Mouse (Mus musculus) ovary, postnatal 10 days (tissue): ENCODE results near the gene Skp1a.
"Not testable (repeated sequence)": the region's sequence is repeated elsewhere in the genome, so short reads cannot be mapped to it uniquely, and the experiment has no call there.

Source experiments
- DNase-seq: peaks from one replicate; pipeline ENCODE4 v3.0.0; 2022; ENCODE audit warnings: low spot score

Gene Skp1a

DNA sequence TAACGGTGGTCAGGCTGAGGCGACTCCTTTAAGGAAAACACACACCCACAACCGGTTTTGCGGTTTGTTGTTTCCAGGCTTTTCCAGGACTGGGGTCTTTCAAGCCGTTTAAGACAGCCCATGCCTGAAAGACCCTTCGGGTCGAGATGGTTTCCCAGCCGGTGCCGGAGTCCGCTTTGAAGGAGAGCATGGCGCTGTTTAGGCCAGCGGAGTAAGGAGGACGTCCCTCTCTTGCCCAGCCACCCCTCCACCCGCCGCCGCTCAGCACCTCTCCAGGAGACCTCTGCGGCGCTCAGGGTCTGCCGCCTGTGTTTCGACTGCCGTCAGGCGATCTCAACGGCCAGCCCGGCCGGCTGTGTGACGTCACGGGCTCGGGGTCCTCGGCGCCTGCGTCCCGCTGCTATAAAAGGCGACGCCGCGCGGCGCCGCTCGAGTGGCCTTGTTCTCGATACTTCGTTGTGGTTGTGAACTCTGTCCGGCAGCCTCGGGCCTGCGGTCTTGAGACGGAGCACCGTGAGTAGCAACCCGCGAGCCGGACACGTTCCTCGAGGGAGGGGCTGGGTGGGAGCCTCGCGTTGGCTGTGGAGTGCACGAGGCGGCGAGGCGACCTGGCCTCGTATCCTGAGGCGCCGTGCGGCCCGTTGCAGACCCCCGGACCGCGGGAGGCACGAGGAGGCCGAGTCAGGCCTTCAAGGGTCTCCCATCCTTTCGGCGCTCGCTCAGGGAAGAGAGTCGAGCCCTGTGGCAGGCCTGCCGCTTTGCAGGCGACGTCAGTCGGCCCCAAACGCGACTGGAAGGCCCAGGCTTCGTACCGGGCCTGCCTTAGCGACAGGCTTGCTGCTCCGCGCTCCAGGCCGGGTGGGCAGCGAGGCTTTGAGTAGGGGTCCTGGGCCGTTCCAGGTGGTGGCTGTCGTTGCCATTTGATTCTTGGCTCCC lies at the start of gene Skp1a:
Skp1a (plus strand) TSS at position 390 of the 936 bp plus-strand sequence.
- DNase-seq, result peak; percentile 96

DNA sequence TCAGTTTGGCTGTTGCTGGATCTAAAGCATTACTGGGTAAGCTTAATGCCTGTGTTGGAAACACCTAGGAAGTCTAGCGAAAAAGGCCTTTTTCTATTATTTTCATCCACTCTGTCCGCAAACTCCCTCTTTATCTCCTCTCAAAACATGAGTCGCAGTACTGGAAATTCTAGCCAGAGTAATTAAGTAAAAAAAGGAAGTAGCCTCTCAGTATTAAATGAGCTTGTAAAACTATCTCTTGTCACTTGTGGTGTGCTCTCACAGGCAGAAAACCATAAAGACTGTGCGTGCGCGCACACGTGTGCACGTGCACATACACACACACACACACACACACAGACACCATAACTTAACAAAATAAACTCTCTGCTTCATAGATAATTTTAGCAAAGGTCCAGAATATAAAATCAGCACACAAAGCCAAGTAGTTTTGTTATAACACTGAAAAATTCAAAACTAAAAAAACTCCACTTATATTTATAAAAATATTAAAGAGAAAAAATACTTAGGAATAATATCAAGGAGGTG lies 35.2 kb upstream of the Skp1a start:
- DNase-seq, result not testable (repeated sequence)

DNA sequence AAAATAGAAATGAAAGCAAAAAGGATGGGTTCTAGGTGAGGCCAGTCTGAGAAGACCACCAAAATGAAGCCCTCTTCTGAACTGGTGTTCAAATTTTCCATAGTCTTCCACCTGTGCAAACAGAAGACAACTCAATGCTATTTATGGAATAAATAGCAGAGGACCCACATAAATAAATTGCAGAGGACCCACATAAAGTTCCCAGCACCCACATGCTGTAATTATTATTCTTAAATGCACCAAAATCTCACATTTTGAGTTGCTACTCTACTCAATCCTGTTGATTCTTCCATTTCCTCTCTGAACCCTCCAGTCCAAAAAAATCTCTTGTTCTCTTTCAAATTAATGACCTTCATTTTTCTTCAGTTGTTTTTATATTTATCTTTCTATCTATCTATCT lies 17.9 kb upstream of the Skp1a start, which contains the start of gene Olfr1371:
Olfr1371 (minus strand) TSS at position 101 of the 400 bp plus-strand sequence.
- no peak for DNase-seq

DNA sequence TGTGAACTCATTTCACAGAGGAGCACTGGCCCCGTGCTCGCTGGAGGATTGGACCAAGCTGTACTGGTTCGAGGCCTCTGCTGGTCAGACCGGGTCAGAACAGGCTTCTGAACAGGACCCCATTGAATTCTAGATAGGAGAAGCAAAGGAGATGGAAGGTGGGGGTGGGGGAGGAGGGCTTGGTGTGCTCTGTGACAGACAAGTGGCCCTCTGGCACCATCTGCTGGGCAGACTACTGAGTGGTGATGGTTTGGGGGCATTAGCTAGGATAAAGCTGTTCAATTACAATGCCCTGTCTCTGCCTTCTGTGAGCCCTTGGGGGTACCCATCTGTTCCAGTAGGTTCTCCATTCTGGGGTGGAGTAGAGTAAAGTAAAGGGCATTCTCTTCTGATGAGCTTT lies 11.5 kb upstream of the Skp1a start:
- peak; percentile 26 for DNase-seq

DNA sequence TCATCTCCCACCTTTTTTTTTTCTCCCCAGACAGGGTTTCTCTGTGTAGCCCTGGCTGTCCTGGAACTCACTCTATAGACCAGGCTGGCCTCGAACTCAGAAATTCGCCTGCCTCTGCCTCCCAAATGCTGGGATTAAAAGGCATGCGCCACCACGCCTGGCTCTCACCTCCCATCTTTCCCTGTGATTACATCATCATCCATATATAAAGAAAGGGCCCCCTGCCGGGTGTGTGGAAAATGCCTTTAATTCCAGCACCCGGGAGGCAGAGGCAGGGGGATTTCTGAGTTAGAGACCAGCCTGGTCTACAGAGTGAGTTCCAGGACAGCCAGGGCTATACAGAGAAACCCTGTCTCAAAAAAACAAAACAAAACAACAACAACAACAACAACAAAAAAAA lies 9.9 kb upstream of the Skp1a start:
- DNase-seq, result not testable (repeated sequence)

DNA sequence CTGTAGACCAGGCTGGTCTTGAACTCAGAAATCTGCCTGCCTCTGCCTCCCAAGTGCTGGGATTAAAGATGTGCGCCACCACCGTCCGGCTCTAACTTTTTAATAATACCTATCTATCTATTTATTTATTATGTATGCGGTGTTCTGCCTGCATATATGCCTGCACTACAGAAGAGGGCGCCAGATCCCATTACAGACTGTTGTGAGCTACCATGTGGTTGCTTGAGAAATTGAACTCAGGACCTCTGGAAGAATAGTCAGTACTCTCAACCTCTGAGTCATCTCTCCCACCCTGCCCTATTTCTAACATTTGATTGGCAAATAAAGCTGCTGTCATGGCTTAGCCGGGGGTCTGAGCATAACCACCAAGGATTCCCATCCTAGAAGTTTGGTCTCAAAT lies 8.9 kb upstream of the Skp1a start:
- no peak for DNase-seq

DNA sequence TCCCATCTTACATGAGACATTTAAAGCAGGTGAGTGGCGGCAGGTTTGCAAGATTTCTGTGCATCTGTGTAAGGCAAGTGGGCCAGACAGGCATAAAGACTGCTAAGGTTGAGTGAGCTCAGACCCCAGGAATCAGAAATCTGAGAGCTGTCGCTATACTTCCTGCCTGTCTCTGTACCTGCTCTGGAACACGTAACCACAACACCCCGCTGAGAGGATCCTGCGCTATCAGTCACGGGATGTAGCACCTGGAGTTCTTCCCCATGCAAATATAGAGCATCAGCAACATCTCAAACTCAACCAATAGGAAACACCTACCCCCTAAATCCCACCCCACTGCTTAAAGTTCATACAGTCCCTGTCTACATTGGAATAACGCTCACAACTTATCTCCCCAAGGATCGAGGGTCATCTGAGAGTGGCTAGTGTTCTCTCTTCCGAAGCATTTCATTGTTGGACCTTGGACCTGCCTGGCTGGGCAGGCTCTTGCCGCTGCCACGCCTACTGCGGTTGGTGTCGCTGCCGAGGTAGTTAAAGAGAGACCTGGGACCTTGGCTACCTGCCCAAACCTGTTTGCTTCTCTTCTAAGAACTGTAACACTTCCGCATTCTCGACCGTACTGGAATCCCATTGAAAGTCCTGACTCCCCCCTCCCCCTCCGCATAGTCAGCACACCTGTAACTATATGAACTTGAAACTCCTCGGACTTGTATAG lies 7.7 kb upstream of the Skp1a start:
- no peak for DNase-seq

DNA sequence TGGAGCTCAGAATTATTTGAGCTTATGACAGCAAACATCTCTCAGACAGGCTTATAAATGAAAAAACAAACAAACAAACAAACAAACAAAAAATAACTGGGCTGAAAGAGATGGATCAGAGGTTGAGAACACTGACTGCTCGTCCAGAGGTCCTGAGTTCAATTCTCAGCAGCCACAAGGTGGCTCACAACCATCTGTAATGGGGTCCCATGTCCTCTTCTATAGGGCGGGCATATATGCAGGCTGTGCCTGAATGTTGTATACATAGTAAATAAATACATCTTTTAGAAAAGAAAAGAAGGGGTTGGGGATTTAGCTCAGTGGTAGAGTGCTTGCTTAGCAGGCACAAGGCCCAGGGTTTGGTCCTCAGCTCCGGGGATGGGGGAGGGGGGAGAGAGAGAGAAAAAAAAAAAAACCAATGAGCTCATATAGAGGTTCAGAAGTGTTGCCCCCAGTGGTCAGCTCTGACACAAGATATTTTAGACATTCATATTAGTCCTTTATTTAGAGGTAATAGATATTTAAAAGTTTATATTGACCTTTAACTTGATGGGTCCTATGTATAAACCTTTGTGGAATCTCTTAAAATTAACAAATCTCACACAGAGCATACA lies 5.7 kb upstream of the Skp1a start:
- no peak for DNase-seq

DNA sequence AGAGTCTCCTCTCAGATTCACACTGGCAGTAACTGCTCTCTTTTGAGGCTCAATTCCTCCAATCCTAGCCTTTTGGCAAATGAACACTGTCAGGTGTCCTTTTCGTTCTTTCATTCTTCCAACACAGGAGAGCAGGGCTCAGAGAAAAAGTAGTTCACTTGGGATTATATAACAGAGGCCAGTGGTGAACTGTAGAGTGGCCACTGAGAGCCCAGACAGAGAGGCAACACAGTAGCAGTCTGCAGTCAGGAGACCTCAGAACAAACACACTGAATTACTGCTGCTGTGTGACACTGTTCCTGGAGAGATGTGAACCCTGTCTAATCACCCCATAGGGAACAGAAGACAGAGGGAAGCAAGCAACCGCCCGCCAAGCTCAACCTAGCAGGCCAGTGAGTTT lies 4.7 kb upstream of the Skp1a start:
- no peak for DNase-seq

DNA sequence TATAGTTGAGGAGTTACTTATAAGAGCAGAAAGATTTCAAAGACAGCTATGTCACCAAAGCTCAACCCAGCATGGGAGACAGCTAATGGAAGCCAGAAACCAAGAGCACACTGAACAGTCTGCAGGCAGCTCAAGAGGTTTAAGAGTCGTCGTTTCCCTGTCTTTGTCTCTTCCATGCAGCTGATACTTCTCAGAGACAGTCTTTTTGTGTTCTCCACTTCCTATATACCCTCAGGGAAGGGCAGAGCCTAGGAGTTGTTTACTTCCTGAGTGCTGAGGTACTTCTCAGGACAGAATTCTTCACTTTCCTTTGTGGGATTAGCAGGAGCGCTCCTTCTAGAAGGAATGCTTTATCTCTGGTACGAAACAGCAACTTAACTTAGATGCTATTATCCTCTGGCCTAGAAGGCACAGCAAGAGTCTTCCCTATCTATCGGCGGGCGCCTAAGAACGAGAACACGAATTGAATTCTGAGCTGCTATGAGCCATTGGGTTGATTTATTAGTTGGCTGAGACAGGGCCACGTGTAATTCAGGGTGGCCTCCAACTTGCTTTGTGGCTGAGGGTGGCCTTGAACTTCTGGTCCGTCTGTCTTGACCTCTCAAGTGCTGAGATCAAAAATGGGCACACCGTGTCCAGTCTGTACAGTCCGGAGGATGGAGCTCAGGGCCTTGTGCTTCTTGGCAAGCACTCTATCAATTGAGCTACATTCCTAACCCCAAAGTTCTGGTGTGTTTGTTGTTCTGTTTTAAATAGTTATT lies 4.1 kb upstream of the Skp1a start:
- DNase-seq, result no peak

DNA sequence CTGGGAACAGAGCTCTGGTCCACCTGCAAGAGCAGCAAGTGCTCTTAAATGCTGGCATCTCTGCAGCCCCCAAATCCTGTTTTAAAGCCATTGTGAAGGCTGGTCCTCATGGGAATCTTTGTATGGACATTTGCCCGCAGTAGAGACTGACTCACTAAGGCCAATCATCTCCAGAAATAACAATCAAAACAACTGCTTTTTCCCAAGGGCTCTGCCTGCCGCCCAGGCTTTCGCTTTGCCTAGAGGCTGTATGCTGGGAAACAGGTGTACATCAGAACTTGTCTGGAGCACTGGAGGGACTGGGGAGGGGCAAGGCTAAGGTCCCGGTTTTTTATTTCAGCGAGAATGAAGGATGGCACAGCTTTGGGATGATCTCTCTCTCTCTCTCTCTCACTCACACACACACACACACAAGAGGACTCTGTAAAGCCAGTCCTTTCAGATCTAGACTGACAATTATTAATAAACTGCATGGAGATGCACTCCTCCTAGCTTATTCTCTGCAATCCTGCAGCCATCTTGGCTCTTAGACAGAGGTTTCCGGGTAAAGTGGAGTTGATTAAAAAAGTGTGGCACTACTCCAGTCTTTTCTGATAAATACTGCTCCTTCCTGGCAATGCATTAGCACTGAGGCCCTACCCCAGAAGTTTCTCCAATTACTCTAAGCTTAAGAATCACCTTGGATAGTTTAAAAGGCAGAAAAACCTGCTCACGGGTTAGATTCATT lies 2.9 kb upstream of the Skp1a start:
- DNase-seq, result no peak

DNA sequence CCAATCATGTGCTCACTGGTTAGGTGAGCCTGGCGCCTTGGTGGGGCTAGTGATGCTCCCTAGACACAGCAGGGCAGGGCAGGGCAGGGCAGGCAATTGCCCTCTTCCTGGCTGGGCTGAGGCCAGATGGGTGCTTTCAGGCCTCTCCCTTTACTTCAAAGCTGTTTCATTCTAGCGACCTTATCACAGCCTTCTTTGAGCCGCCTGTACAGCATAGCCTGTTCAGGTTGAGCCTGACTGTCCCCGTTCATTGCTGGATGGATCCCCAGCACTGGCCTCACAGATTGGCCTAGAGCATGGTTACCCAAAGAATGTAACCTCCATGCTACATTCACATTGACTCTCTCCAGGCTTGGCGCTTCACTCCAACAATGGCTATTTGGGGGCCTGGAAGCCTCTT lies 1.1 kb upstream of the Skp1a start:
- no peak for DNase-seq

DNA sequence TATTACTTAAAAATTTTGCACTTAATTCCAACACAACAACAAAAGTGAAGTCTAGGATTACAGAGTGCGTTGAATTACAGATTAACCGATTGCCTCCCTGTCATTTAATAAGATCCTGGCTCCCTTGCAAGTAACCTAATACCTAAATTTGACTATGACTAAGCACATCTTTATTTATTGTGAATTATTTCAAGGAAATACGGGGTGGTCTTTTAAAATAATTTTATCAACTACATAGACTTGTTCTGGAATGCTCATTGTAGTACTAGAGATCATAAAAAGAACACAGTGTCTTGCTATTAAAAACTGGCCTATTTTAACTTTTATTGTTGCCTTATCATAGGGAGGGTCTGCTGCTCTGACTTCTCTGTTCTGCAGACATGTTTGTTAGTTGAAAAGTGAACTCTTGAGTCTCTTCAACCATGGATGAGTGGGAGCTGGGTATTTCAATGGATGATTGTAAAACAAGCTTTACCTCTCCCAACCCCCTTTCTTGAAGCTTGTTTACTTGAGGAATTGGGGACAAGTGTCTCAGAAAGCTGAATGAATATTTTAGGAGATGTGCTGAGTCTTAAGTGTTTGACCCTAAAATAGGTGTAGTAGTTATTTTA lies 1.4 kb downstream of the Skp1a start:
- DNase-seq, result no peak

DNA sequence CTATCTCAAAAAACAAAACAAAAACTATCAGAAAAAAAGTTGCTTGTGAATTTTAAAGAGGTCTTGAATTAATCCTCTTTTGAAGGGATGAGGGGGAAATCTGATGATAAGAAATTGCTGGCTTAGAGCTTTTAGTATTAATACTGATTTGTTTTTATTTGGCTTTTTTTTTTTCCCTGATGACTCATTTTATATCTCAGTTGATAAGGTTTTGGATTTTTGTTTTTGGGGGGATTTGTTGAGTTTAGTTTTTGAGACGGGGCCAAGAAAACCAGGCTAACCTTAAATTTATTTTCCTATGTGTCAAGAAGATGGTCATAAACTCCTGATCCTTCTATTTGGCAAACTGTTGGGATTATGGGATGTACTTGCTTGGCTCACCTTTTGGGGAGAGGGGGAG lies 2.1 kb downstream of the Skp1a start:
- no peak for DNase-seq

DNA sequence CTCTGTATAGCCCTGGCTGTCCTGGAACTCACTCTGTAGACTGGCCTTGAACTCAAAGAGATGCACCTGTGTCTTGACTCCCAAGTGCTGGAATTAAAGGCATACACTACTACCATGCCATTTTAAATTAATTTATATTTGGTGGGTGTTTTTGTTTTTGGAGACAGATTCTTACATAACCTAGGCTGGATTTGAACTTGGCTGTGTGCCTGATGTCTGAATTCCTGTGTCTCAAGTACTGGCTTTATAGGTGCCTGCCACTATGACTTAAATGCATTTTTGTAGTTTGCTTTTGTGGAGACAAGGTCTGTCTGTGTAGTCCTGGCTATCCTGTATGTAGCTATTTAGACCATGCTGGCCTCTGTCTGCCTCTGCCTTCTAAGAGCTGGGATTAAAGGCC lies 2.7 kb downstream of the Skp1a start:
- DNase-seq, result no peak

DNA sequence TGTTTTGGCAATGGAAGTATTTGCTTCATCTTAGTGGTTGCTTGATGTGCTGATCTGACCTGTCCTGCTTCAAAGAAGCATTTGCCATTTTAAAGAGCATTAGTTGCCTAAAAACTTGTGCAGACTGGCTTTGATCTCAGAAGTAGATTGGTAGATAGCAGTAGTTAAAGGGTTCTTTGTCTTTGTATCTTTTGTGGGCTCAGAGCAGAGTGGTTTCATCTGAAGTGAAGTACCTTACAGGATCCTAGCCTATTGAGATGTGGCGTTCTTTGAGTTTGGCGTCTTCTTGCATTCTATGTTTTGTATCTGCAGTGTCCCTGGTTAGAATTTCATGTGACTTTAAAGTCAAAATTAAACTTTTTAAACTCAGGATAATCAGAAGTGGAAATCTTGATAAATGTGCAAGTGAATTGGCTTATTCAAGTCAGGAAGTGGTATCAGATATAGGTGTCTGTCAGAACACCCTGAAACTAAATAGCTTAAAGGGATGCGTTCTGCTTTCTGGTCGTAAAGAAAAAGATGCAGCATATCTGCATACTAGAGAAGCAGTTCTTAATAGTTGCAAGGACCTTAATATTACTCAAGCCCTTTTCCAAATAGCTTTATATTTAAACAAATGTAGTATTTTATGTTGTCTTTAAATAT lies 9.2 kb downstream of the Skp1a start:
- DNase-seq, result no peak

DNA sequence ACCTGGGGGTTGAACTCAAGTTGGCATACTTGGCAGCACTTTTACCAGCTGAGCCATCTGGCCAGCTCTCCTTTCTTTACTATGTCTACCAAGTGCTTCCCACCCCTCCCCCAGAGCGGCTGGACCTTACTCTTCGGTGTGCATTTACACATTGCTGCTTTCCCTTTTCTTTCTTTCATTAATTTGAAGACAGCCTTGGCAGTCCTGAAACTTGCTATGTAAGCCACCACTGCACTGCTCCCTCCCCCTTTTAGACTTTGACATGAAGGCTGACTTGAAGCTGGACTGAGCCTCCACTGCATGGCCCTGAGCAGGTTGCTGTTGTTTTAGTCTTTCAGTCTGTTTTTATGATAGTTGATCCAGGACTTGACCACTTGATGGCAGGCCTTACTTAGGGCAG lies 17.7 kb downstream of the Skp1a start:
- no peak for DNase-seq

DNA sequence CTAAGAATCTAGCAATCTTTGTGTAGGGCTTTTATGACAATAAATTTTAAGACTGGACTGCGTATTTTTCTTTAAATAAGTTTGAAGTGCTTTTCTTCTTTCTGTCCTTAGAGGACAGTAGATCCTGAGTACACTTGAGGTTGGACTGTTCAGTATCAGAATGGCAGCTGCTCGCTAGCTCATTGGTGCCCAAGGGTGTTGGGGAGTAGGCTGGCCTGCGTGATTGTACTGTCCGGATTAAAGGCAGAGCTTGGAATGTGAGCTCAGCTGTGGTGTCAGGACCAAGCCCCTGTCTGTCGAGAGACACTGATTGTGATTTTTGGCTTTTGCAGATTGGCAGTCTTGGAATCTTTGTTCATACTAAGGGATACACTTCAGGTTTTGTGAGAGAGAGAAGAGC lies 20.0 kb downstream of the Skp1a start:
- no peak for DNase-seq

DNA sequence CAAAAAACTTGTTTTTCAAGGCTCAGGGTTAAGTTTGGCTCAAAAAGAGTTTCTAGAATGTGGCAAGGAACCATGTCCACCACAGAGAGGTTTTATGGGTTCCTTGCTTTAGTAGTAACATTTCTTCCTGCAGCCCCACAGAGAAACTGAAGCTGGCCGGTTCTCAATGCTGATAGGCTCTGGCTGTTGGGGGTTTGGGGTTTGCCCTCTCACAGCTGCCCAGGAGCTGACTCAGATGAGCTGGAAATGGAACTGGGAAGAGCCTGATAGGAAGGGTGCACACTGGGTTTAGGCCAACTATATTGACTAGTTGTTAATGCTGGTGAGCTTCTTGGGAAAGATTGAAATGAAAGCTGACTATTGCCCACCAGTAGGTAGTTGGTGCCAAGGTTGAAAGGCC lies 20.9 kb downstream of the Skp1a start:
- no peak for DNase-seq

DNA sequence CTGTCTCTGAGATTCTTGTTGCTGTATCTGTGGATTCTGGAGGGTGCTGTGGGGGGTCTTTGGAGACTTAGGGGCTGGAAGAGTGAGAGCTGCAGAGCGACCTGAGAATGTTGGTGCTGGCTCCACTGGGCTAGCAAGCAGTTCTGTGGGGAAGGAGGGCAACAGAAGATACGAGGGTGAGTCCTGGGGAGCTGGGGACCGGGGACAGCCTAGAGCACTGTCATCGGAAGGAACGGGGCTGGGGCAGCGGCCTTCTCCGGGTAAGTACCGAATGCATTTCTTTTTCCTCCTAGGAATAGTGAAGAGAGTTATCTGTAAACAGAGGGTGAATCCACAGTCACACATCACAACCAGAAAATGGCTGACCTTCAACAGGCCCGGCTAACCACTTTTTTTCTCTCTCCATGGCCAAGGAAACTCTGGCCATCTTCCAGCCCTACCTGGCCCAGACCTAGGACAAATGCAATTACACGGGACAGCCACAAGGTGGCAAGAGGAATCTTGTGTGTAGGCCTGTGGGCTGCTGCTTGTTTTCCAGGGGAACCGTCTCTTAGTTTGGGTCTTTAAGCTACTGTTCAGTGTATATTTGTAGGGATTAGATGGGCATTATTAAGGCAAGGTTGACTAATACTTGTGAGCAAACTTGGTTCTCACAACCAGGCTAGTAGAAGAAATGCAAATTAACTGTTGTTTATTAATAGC lies 22.0 kb downstream of the Skp1a start:
- DNase-seq, result no peak
